Mouse (Mus musculus) testis, adult 2 months (tissue): Measurements from ENCODE around the gene Klf9. TPM values are rescaled to one million over a fixed set of nuclear protein-coding genes. Genes with fewer than 3 reads are reported as not detected.

Experiments
- H3K27ac ChIP-seq: fragments of 200-500 bp; 2 replicates; pipeline ENCODE4 v1.5.1; 2012; ENCODE audit warnings: low read depth, low read length; ENCODE audit not compliant: control insufficient read depth, insufficient read depth
- H3K27me3 ChIP-seq: fragments of 200-500 bp; 2 replicates; pipeline ENCODE4 v1.6.1; 2012; ENCODE audit warnings: mild to moderate bottlenecking, low read length, moderate library complexity; ENCODE audit not compliant: control insufficient read depth, insufficient read depth
- H3K36me3 ChIP-seq: fragments of 200-500 bp; 2 replicates; pipeline ENCODE4 v1.6.1; 2012; ENCODE audit warnings: mild to moderate bottlenecking, low read length; ENCODE audit not compliant: control insufficient read depth, insufficient read depth
- H3K4me1 ChIP-seq: fragments of 200-500 bp; 2 replicates; pipeline ENCODE4 v1.6.1; 2012; ENCODE audit warnings: low read length; ENCODE audit not compliant: control insufficient read depth, insufficient read depth
- H3K4me3 ChIP-seq: fragments of 200-500 bp; 2 replicates; pipeline ENCODE4 v1.5.1; 2012; ENCODE audit warnings: low read depth, mild to moderate bottlenecking, low read length, moderate library complexity, mixed read lengths; ENCODE audit not compliant: control insufficient read depth
- CTCF ChIP-seq: fragments of 200-500 bp; IDR thresholded peaks from 2 replicates; pipeline ENCODE4 v1.5.1; 2012; ENCODE audit warnings: low read depth, mild to moderate bottlenecking, inconsistent platforms, low read length, moderate library complexity; ENCODE audit not compliant: control insufficient read depth, insufficient read depth, insufficient replicate concordance
- POLR2A ChIP-seq: fragments of 200-500 bp; IDR thresholded peaks from 2 replicates; pipeline ENCODE4 v1.6.1; 2012; ENCODE audit warnings: low read depth, mild to moderate bottlenecking, inconsistent platforms, low read length, moderate library complexity; ENCODE audit not compliant: control insufficient read depth
- polyA plus RNA-seq: library from polyadenylated mRNA; depleted of rRNA; stranded (reverse); fragments of >200 nt; gene quantifications from 2 replicates; pipeline ENCODE4 v1.2.3, GENCODE M21; 2012; rRNA removed

The Klf9 gene
- polyA plus RNA-seq, result 19.7 and 21.4 TPM in 2 replicates

DNA sequence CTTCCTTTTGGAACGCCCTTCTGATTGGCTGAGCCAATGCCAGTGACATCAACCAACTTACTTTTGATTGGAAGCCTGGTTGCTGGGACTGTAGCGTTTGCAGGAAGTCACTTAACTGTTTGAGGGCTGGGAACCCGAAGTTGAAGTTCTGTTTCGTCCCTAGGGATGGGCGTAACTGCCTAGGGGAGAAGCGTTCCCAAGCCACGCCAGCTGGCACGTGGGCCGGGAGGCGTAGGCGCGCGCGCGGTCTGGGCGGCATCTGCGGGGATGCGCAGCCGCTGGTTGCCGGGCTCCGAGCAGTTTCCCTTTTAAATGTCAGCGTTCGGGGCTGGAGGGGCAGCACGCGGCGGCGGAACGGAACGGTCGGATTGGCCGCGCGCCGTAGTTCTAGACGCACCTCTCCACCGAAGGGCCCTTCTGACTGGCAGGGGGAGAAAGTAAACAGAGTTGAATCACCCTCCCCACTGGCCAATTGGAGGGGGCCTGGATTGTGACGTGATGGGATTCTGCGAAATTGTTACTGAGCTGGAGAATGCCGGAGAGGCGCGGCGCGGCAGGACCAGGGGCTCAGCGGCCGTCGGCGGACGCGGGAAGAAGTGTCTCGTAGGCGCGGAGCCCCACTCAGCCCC, at the start of gene Klf9:
Klf9 (plus strand) TSS at position 538 of the 629 bp plus-strand sequence.
- Histone ChIP-seq H3K27me3 (peaks cover 6% of the 10 kb centered on the region), H3K27ac (peak within 1 kb of the TSS; percentile 98), H3K4me1 (peaks cover 18% of the 10 kb centered on the region), H3K4me3 (peak within 1 kb of the TSS; percentile 97), H3K36me3 (no peaks in the 10 kb centered on the region)
- TF ChIP-seq CTCF, result no peak
- peak; percentile 90 for TF ChIP-seq POLR2A

DNA sequence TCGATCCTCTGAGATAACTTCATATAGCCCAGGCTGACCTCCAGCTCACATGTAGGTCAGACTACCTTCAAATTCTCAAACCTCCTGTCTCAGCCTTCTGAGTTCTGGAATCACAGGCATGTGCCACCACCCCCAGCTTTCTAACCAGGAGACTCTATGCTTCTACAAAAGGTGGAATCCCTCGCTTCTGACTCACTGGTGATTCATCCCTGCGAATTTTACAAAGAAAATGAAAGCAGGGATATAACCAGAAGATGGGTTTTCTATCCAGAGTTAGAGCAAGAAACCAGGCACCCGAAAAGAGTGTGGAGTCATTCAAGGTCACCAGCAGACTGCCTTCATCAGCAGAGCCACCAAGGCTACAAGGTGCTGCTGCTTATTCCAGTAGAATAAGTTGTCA, 49.4 kb upstream of the Klf9 start:
- Histone ChIP-seq H3K36me3 (no peaks in the 10 kb centered on the region), H3K4me1 (no peaks in the 10 kb centered on the region), H3K4me3 (no peak overlapping the region), H3K27ac (no peak overlapping the region), H3K27me3 (no peaks in the 10 kb centered on the region)
- no peak for TF ChIP-seq POLR2A
- TF ChIP-seq CTCF, result no peak

DNA sequence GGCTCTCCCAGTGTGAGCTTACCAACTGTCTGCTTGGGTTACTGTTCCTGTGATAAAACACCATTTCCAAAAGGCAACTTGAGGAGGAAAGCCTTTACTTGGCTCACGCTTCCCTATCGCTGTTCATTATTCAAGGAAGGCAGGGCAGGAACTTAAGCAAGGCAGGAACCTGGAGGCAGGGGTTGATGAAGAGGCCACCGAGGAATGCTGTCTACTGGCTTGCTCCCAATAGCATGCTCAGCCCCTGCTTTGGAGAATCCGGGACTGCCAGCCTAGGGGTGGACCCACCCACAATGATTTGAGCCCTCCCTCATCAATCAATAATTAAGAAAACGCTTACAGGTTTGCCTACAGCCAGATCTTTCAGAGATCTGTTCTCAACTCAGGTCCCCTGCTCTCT, 47.5 kb upstream of the Klf9 start:
- H3K4me1 ChIP-seq, result no peaks in the 10 kb centered on the region
- no peaks in the 10 kb centered on the region for H3K36me3 ChIP-seq
- H3K27me3 ChIP-seq, result no peaks in the 10 kb centered on the region
- H3K27ac ChIP-seq, result no peak overlapping the region
- H3K4me3 ChIP-seq, result no peak overlapping the region
- TF ChIP-seq POLR2A, result no peak
- TF ChIP-seq CTCF, result no peak

DNA sequence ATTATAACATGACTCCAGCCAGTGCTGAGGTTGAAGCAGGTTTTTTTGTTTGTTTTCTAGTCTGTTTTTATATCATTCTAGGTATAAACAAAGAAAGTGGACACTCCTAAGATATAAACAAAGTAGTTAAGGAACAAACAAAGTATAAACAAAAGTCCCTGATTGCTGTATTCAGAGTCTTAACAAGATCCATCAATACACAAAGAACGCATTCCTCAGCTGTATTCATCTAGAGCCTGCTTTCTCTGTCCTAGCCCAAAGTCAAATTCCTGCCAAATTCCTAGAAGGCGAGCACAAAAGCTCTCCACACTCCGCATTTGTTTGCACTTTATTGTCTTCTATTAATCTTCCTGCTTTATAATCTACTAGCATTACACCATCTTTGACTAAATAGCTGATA, 46.1 kb upstream of the Klf9 start:
- Histone ChIP-seq H3K27me3 (no peaks in the 10 kb centered on the region), H3K36me3 (no peaks in the 10 kb centered on the region), H3K27ac (no peak overlapping the region), H3K4me3 (no peak overlapping the region), H3K4me1 (no peaks in the 10 kb centered on the region)
- no peak for TF ChIP-seq POLR2A
- no peak for TF ChIP-seq CTCF

DNA sequence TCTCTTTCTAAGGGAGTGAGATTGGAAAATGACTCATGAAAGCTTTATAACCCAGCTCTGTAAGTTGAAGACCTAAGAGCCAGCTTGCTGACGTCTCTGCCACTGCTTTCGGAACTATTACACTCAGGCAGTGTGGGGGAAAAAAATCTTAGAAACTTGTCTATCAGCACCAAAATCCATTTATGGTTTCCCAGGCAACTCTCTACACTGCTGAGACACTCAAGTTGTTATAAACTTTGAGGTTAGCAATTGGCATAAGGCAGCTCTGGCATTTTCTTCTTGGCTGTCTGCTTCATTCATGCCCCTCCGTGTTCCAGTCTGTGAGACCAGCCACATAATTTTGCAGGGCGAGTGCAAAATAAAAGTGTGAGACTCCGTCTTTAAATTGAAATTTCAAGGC, 34.2 kb upstream of the Klf9 start:
- Histone ChIP-seq H3K4me3 (no peak overlapping the region), H3K4me1 (no peaks in the 10 kb centered on the region), H3K27ac (no peak overlapping the region), H3K36me3 (no peaks in the 10 kb centered on the region), H3K27me3 (no peaks in the 10 kb centered on the region)
- no peak for TF ChIP-seq POLR2A
- TF ChIP-seq CTCF, result no peak

DNA sequence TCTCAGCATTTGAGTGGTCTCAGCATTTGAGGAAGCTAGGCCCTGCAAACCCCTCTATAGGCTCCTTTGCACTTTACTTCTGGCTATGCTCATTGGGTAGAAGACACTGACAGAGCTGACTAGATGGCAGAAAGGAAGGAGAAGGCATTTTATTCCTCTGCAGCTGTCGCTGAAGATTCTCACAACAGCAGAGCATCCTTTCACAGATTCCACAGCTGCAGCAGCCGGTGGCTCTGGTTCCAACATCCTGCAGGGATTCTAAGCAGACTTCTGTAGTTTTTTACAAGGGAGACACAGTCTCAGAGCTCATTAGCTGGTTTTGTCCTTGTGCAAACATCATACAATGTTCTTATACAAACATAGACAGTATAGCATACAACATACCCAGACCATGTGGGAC, 33.7 kb upstream of the Klf9 start:
- Histone ChIP-seq H3K27ac (no peak overlapping the region), H3K36me3 (no peaks in the 10 kb centered on the region), H3K4me1 (no peaks in the 10 kb centered on the region), H3K27me3 (no peaks in the 10 kb centered on the region), H3K4me3 (no peak overlapping the region)
- no peak for TF ChIP-seq CTCF
- no peak for TF ChIP-seq POLR2A

DNA sequence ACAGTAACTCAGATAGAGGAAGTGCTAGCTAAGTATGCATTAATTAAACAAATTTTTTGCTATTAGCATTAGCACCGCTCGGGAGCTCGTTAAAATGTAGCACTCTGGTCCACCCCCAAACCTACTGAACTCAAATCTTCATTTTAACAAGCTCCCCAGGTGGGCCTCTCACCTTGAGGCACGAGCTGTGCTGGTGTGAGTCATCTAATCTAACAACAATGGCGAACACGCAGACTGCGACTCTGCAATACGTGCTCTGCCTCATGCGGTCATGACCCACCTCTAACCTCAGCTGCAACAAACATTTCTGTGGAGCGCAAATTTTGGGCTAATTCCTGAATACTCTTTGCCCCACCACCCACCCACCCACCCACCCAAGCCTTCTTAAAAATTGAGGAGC, 19.2 kb upstream of the Klf9 start:
- no peaks in the 10 kb centered on the region; the same call in 1 of the 2 replicates for H3K4me1 ChIP-seq
- H3K27ac ChIP-seq, result no peak overlapping the region
- no peak overlapping the region for H3K4me3 ChIP-seq
- H3K36me3 ChIP-seq, result no peaks in the 10 kb centered on the region
- no peak for TF ChIP-seq CTCF
- no peak for TF ChIP-seq POLR2A
- no peaks in the 10 kb centered on the region for H3K27me3 ChIP-seq

DNA sequence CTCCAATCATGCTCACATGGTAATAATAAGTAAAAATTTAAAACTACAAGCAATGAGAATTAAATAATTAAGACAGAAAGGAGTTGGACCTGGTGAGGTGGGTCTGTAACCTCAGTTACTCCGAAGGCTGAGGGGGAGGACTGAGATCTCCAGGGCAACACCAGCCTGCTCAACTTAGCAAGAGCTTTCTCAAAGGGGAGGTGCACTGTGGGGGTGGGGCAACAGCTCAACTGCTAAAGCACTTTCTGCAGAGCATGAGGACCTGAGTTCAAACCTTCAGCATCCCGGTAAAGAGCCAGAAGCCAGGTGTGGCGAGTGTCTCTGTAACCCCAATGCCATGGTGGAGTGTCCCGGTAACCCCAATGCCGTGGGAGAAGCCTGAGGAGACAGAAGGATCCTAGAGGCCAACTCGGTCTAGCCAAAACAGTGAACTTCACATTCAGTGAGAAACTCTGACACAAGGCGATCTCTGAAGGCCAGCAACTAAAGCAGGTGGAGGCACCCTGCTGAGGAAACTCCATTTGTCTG, 16.9 kb upstream of the Klf9 start:
- TF ChIP-seq CTCF, result no peak
- TF ChIP-seq POLR2A, result no peak
- H3K36me3 ChIP-seq, result no peaks in the 10 kb centered on the region

More for the DNA sequence above, 16.9 kb upstream of the Klf9 start:
- no peak overlapping the region for H3K27ac ChIP-seq
- H3K27me3 ChIP-seq, result no peaks in the 10 kb centered on the region
- no peak overlapping the region for H3K4me3 ChIP-seq
- H3K4me1 ChIP-seq, result no peaks in the 10 kb centered on the region; the same call in 1 of the 2 replicates
